Mouse (Mus musculus) heart, adult 2 months (tissue): ENCODE results near the gene Olfr1145. TPM values are rescaled to one million over a fixed set of nuclear protein-coding genes. Genes with fewer than 3 reads are reported as not detected.

Experiments
- DNase-seq, 2 experiments: peaks; one replicate each; pipeline ENCODE4 v3.0.0; 2021
- H3K27ac ChIP-seq: fragments of 200-600 bp; 2 replicates; pipeline ENCODE4 v1.8.1; 2022
- H3K27me3 ChIP-seq: fragments of 200-500 bp; 2 replicates; pipeline ENCODE4 v1.6.1; 2012; ENCODE audit warnings: mild to moderate bottlenecking, low read length, inconsistent platforms, mixed read lengths; ENCODE audit not compliant: control insufficient read depth, insufficient read depth
- H3K36me3 ChIP-seq: fragments of 200-500 bp; 2 replicates; pipeline ENCODE4 v1.6.1; 2012; ENCODE audit warnings: low read length, inconsistent platforms; ENCODE audit not compliant: control insufficient read depth, insufficient read depth
- H3K4me1 ChIP-seq: fragments of 200-500 bp; 2 replicates; pipeline ENCODE4 v1.6.1; 2011; ENCODE audit warnings: low read length; ENCODE audit not compliant: control insufficient read depth, insufficient read depth
- H3K4me3 ChIP-seq: fragments of 200-600 bp; 2 replicates; pipeline ENCODE4 v1.8.1; 2022
- H3K79me2 ChIP-seq: fragments of 200-500 bp; replicated peaks from 2 replicates; pipeline ENCODE4 v1.6.1; 2012; ENCODE audit warnings: mild to moderate bottlenecking, inconsistent platforms, low read length, moderate library complexity, mixed read lengths; ENCODE audit not compliant: control insufficient read depth, insufficient read depth
- H3K9ac ChIP-seq: fragments of 200-500 bp; 2 replicates; pipeline ENCODE4 v1.6.1; 2012; ENCODE audit warnings: low read depth, mild to moderate bottlenecking, control low read depth, inconsistent platforms, low read length, mixed read lengths
- CTCF ChIP-seq: fragments of 200-600 bp; IDR thresholded peaks from 2 replicates; pipeline ENCODE4 v1.8.1; 2022; ENCODE audit warnings: antibody characterized with exemption, mild to moderate bottlenecking, moderate library complexity
- EP300 ChIP-seq: fragments of 200-500 bp; IDR thresholded peaks from 2 replicates; pipeline ENCODE4 v1.6.1; 2011; ENCODE audit warnings: low read depth, low read length, control low read depth; ENCODE audit not compliant: insufficient read depth
- POLR2A ChIP-seq: fragments of 200-500 bp; IDR thresholded peaks from 2 replicates; pipeline ENCODE4 v1.6.1; 2011; ENCODE audit warnings: mild to moderate bottlenecking, low read depth, low read length, control low read depth; ENCODE audit not compliant: insufficient read depth
- WGBS: fragments of 180-500 bp; shearing (Covaris S2); methylation state at CpG from one replicate; pipeline ENCODE4 v1.1.7; 2018; 5-methylcytosine and 5-hydroxymethylcytosine counted together
- intact Hi-C: fragments of 180-260 bp; cut with DNase I; formaldehyde crosslinking; loops from one replicate; pipeline ENCODE4 v1.15.1; 2025
- long read RNA-seq: library from polyadenylated mRNA; stranded (forward); transcript quantifications from one replicate; pipeline ENCODE4 v2.0.0, GENCODE M21; 2021
- polyA plus RNA-seq: library from polyadenylated mRNA; depleted of rRNA; stranded (reverse); fragments of >200 nt; gene quantifications from 2 replicates; pipeline ENCODE4 v1.2.3, GENCODE M21; 2012; rRNA removed
- total RNA-seq, 2 experiments: library from RNA; stranded (reverse); gene quantifications; 2 replicates each; pipeline ENCODE4 v1.2.3; 2021

Gene Olfr1145
- total RNA-seq (not detected), polyA plus RNA-seq (not detected in 2 replicates)
- long read RNA-seq, result 0 reads

DNA sequence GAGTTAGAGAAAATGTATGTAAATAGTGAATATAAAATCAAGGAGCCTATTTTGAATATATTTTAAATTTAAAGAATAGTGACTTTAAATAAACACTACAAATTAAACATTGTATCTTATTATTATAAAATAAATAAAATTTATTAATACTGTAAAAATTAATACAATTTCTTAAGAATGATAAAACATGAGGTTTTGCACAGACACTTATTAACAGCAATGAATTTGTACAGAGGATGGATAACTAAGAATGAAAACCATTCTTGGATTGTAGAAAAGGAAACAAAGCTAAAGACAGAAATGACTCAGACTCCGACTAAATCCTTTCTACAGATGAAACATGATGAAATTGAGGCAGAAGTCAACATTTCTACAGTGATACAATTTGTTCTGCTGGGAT, at the start of gene Olfr1145:
Gene Olfr1145 (plus strand): TSS at position 301 of the 400 bp plus-strand sequence.
- WGBS, result 48% methylated on average over 1 of the region's 1 CpGs
- no peaks in the 10 kb centered on the region for H3K36me3 ChIP-seq
- H3K27ac ChIP-seq, result no peak within 1 kb of the TSS
- intact Hi-C loops, result no loop called here
- H3K9ac ChIP-seq, result no peak within 1 kb of the TSS
- no peaks in the 10 kb centered on the region for H3K4me1 ChIP-seq
- H3K4me3 ChIP-seq, result no peak within 1 kb of the TSS
- H3K79me2 ChIP-seq, result no peaks in the 10 kb centered on the region
- H3K27me3 ChIP-seq, result no peaks in the 10 kb centered on the region
- no peak for DNase-seq
- no peak for TF ChIP-seq EP300
- TF ChIP-seq CTCF, result no peak

DNA sequence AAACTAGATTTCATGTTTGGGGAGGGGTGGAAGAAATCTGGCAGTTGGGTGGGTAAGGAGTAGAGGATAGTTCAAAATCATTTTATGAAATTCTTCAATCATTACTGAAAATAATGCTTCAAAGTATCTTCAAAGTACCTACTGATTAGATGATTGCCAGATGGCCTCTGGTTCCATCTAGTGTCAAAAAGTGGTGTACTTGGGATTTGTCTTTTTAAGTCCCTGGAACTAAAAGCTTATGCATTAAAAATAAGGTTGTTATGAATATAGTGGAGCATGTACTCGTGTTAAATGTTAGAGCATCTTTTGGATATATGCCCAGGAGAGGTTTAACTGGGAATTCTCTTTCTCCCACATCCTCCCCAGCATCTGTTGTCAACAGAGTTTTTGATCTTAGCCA, 33.5 kb upstream of the Olfr1145 start:
- TF ChIP-seq CTCF (0 out of 2 replicates have a peak, but pooled peaks have one; percentile 10), POLR2A (no peak)
- intact Hi-C loops, result no loop called here
- Histone ChIP-seq H3K4me1 (no peaks in the 10 kb centered on the region), H3K4me3 (no peak overlapping the region), H3K27ac (no peak overlapping the region), H3K79me2 (no peaks in the 10 kb centered on the region), H3K27me3 (no peaks in the 10 kb centered on the region), H3K36me3 (no peaks in the 10 kb centered on the region), H3K9ac (no peak overlapping the region)
- WGBS, result 38% methylated on average over 1 of the region's 1 CpGs
- no peak for DNase-seq

GRCm38 (mm10) chr2:87779183-87779582, 30.4 kb upstream of the Olfr1145 start, which contains the start of gene Olfr152:
Olfr152 (plus strand) TSS chr2:87779483.
- H3K9ac ChIP-seq, result no peak within 1 kb of the TSS
- intact Hi-C loops, result no loop called here
- no peaks in the 10 kb centered on the region for H3K4me1 ChIP-seq
- no peak within 1 kb of the TSS for H3K4me3 ChIP-seq
- WGBS, result 73% methylated on average over 4 of the region's 4 CpGs
- no peak for DNase-seq
- no peaks in the 10 kb centered on the region for H3K79me2 ChIP-seq
- no peaks in the 10 kb centered on the region for H3K36me3 ChIP-seq
- H3K27ac ChIP-seq, result no peak within 1 kb of the TSS
- TF ChIP-seq POLR2A (no peak), CTCF (no peak), EP300 (no peak)
- no peaks in the 10 kb centered on the region for H3K27me3 ChIP-seq

DNA sequence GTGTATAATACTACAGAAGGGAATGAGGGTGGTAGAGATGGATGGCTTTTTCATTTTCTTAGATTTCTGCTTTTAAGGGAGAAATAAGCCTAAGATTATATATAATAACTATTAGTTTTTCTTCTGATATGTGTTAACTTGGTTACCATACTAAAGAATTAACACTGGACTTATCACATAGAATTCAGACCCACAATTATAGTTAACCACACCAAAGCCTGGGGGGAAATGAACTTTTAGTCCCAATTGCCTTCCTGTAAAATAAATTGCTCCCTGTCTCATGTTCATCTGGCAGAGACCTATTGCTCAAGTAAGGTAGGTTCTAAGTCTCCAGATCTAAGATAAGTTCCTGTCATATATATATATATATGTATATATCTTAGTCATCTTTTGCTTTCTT, 9.3 kb upstream of the Olfr1145 start, which contains the start of gene Olfr1143:
Gene Olfr1143 (plus strand): TSS at position 301 of the 400 bp plus-strand sequence.
- Histone ChIP-seq H3K36me3 (no peaks in the 10 kb centered on the region), H3K4me1 (no peaks in the 10 kb centered on the region), H3K27me3 (no peaks in the 10 kb centered on the region), H3K4me3 (no peak within 1 kb of the TSS), H3K27ac (no peak within 1 kb of the TSS), H3K9ac (no peak within 1 kb of the TSS), H3K79me2 (no peaks in the 10 kb centered on the region)
- TF ChIP-seq POLR2A (no peak), CTCF (no peak), EP300 (no peak)
- DNase-seq, result no peak
- intact Hi-C loops, result no loop called here

GRCm38 (mm10) chr2:87830233-87830632, 20.6 kb downstream of the Olfr1145 start, which contains the start of gene Olfr1148:
Olfr1148 (plus strand) TSS chr2:87830533.
- Histone ChIP-seq H3K79me2 (no peaks in the 10 kb centered on the region), H3K4me3 (no peak within 1 kb of the TSS), H3K9ac (no peak within 1 kb of the TSS), H3K36me3 (no peaks in the 10 kb centered on the region), H3K27me3 (no peaks in the 10 kb centered on the region), H3K27ac (no peak within 1 kb of the TSS), H3K4me1 (no peaks in the 10 kb centered on the region)
- no peak for DNase-seq
- WGBS, result 72% methylated on average over 1 of the region's 1 CpGs
- intact Hi-C loops, result no loop called here
- TF ChIP-seq CTCF, result no peak
- TF ChIP-seq POLR2A, result no peak
- TF ChIP-seq EP300, result no peak

GRCm38 (mm10) chr2:87843693-87844092, 34.1 kb downstream of the Olfr1145 start, which contains the start of gene Olfr1150-ps1:
Olfr1150-ps1 (plus strand) TSS chr2:87843993.
- 55% methylated on average over 1 of the region's 1 CpGs for WGBS
- Histone ChIP-seq H3K27me3 (no peaks in the 10 kb centered on the region), H3K36me3 (no peaks in the 10 kb centered on the region), H3K27ac (no peak within 1 kb of the TSS), H3K79me2 (no peaks in the 10 kb centered on the region), H3K4me3 (no peak within 1 kb of the TSS), H3K9ac (no peak within 1 kb of the TSS), H3K4me1 (no peaks in the 10 kb centered on the region)
- TF ChIP-seq CTCF, result no peak
- no peak for TF ChIP-seq POLR2A
- no peak for TF ChIP-seq EP300
- intact Hi-C loops, result no loop called here
- DNase-seq, result no peak
